Mouse (Mus musculus) liver, adult 2 months (tissue): Measurements from ENCODE around the gene Prkcz. TPM values are rescaled to one million over a fixed set of nuclear protein-coding genes. Genes with fewer than 3 reads are reported as not detected.

Experiments
- DNase-seq: peaks from one replicate; pipeline ENCODE4 v3.0.0-alpha.2; 2011; ENCODE audit warnings: low read depth, low spot score; ENCODE audit errors: extremely low read depth
- H3K27ac ChIP-seq: fragments of 200-500 bp; replicated peaks from 2 replicates; pipeline ENCODE4 v1.5.1; 2012; ENCODE audit warnings: low read depth, mild to moderate bottlenecking, control low read depth, inconsistent platforms, low read length; ENCODE audit not compliant: insufficient read depth
- H3K27me3 ChIP-seq: fragments of 200-500 bp; 2 replicates; pipeline ENCODE4 v1.6.1; 2012; ENCODE audit warnings: mild to moderate bottlenecking, moderate library complexity, low read length, inconsistent platforms; ENCODE audit not compliant: control insufficient read depth, insufficient read depth
- H3K36me3 ChIP-seq: fragments of 200-500 bp; 2 replicates; pipeline ENCODE4 v1.6.1; 2012; ENCODE audit warnings: low read length, inconsistent platforms; ENCODE audit not compliant: control insufficient read depth, insufficient read depth
- H3K4me1 ChIP-seq: fragments of 200-500 bp; 2 replicates; pipeline ENCODE4 v1.6.1; 2011; ENCODE audit warnings: low read length; ENCODE audit not compliant: control insufficient read depth, insufficient read depth
- H3K4me3 ChIP-seq: fragments of 200-500 bp; 2 replicates; pipeline ENCODE4 v1.5.1; 2011; ENCODE audit warnings: low read depth, mild to moderate bottlenecking, control low read depth, low read length, moderate library complexity; ENCODE audit not compliant: insufficient read depth
- H3K79me2 ChIP-seq: fragments of 200-500 bp; 2 replicates; pipeline ENCODE4 v1.6.1; 2012; ENCODE audit warnings: inconsistent platforms, mild to moderate bottlenecking, low read length, moderate library complexity; ENCODE audit not compliant: control insufficient read depth, insufficient read depth
- H3K9ac ChIP-seq: fragments of 200-500 bp; 2 replicates; pipeline ENCODE4 v1.6.1; 2012; ENCODE audit warnings: low read depth, mild to moderate bottlenecking, control low read depth, inconsistent platforms, low read length
- CTCF ChIP-seq: fragments of 200-500 bp; IDR thresholded peaks from 2 replicates; pipeline ENCODE4 v1.5.1; 2011; ENCODE audit warnings: low read depth, low read length, control low read depth
- POLR2A ChIP-seq: fragments of 200-500 bp; IDR thresholded peaks from 2 replicates; pipeline ENCODE4 v1.6.1; 2011; ENCODE audit warnings: low read length, control low read depth; ENCODE audit not compliant: insufficient read depth; ENCODE audit errors: extremely low read depth
- WGBS: fragments of 180-500 bp; shearing (Covaris S2); methylation state at CpG from one replicate; pipeline ENCODE4 v1.1.7; 2018; 5-methylcytosine and 5-hydroxymethylcytosine counted together
- polyA plus RNA-seq: library from polyadenylated mRNA; depleted of rRNA; stranded (reverse); fragments of >200 nt; gene quantifications from 2 replicates; pipeline ENCODE4 v1.2.3, GENCODE M21; 2012; rRNA removed
- total RNA-seq: library from RNA; depleted of rRNA; stranded (reverse); fragments of >200 nt; gene quantifications from 2 replicates; pipeline ENCODE4 v1.2.3, GENCODE M21; 2014; rRNA removed

Prkcz gene
- total RNA-seq (13.8 and 18.3 TPM in 2 replicates), polyA plus RNA-seq (11.4 and 11.6 TPM in 2 replicates)

DNA sequence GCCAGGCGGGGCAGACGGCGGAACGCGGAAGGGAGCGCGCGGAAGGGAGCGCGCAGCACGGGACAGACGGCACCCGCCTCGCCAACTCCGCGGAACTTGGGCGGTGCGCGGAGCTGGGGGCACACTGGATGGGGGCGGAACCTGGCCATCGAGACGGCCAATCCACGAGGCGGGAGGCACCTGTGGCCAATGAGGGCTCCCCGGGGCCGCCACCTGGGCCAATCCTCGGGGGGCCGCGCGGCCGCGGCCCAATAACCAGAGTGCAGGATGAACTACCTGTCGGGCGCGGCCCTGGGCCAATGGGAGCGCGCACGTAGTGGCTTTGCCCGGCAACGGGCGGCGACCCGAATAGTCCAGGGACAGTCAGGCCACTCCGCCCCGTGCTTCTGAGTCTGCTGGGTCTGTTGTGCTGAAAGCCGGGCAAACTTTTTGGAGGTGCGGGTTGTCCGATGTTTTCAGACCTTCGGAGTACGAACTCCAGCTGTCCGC lies at the start of gene Prkcz:
Prkcz (minus strand) TSS at position 59 of the 489 bp plus-strand sequence.
- peak within 1 kb of the TSS; percentile 89 for H3K4me3 ChIP-seq
- H3K9ac ChIP-seq: peak within 1 kb of the TSS; percentile 91
- DNase-seq: peak; percentile 85
- H3K27me3 ChIP-seq: no peaks in the 10 kb centered on the region
- no peaks in the 10 kb centered on the region for H3K36me3 ChIP-seq
- H3K4me1 ChIP-seq: peaks cover 16% of the 10 kb centered on the region; the same call in 1 of the 2 replicates
- peak within 1 kb of the TSS; percentile 96 for H3K27ac ChIP-seq
- 2% methylated on average over 51 of the region's 51 CpGs for WGBS
- TF ChIP-seq CTCF (no peak), POLR2A (peak; percentile 78)
- H3K79me2 ChIP-seq: peaks cover 3% of the 10 kb centered on the region; the same call in 1 of the 2 replicates

DNA sequence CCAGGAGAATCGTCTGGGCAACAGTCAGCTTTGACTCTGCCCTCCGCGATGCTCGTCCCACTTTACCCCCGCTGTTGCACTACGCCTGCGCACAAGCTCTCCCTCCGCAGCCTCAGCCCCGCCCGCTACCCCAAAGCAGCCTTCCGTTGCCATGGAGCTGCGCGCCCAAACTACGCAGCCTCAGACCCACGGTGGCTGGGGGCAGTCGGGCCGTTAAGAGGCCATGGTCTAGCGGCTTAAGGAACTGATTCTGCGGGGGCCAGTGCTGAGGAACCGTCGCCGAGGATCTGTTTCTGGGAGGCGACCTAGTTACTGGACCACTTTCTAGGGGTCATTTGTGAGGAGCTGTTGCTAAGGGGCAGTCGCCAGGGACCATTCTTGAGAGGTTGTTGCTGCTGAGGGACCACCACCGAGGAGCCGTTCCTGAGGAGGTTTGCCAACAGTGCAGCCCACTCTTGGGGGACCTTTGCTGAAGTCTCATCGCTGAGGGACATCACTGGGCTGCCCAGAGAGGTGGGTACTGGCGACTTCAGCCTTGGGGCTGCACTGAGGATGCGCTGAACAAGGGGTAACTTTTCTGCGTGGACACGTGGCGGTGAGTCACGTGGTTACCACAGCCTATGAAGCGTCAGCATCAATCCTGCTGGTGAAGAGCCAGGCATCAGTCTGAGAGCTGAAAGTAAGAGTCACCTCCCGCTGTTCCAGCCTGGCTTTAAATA lies 48.1 kb upstream of the Prkcz start, which contains the start of gene Cfap74:
Cfap74 (plus strand) TSS at position 133 of the 719 bp plus-strand sequence.
- peak within 1 kb of the TSS; percentile 22; the same call in 1 of the 2 replicates for H3K4me3 ChIP-seq
- no peak within 1 kb of the TSS for H3K9ac ChIP-seq
- 5% methylated on average over 35 of the region's 35 CpGs for WGBS
- peak; percentile 12 for DNase-seq
- H3K27me3 ChIP-seq: peaks cover 5% of the 10 kb centered on the region
- no peak for TF ChIP-seq CTCF
- no peak for TF ChIP-seq POLR2A
- H3K27ac ChIP-seq: no peak within 1 kb of the TSS
- no peaks in the 10 kb centered on the region for H3K4me1 ChIP-seq
- no peaks in the 10 kb centered on the region for H3K79me2 ChIP-seq
- H3K36me3 ChIP-seq: no peaks in the 10 kb centered on the region

DNA sequence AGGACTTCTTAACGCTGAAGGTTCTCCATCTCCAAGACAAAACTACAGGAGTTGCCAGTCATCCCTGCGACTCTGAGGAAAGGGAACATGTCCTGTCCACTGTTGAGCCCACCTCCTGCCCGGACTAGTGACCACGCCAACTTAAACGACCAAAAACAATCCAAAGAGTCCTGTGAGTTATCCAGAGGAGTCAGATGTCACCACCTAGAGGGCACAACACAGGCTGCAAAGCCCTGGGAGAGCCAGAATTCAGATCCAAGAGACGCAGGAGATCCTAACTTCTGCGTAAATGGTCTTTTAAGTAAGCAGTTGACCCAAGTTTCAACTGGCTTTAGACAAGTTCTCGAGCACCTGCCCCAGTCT lies 47.5 kb upstream of the Prkcz start:
- H3K79me2 ChIP-seq: no peaks in the 10 kb centered on the region
- H3K4me3 ChIP-seq: no peak overlapping the region
- no peak overlapping the region for H3K27ac ChIP-seq
- peak; percentile 6 for DNase-seq
- no peaks in the 10 kb centered on the region for H3K36me3 ChIP-seq
- H3K4me1 ChIP-seq: no peaks in the 10 kb centered on the region
- H3K9ac ChIP-seq: no peak overlapping the region
- 6% methylated on average over 8 of the region's 8 CpGs for WGBS
- no peak for TF ChIP-seq POLR2A
- no peak; the same call in 1 of the 2 replicates for TF ChIP-seq CTCF
- peaks cover 5% of the 10 kb centered on the region for H3K27me3 ChIP-seq

DNA sequence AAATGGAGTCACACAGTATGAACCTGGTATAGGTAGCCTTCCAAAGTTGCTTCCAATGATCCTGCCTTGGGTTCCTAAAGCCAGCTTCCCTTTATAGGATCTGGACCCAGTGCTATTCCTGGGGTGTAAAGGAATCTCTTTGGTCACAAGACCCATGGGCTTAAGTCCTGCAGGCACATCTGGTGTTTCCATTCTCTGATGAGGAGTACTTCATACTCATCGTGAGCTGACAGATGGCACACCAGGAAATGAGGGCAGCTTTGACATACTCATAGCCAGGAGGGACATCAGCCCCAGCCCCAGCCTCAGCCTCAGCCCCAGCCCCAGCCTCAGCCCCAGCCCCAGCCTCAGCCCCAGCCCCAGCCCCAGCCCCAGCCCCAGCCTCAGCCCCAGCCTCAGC lies 41.3 kb upstream of the Prkcz start:
- H3K27ac ChIP-seq: no peak overlapping the region
- H3K4me1 ChIP-seq: no peaks in the 10 kb centered on the region
- no peaks in the 10 kb centered on the region for H3K79me2 ChIP-seq
- TF ChIP-seq POLR2A (no peak), CTCF (no peak)
- H3K9ac ChIP-seq: no peak overlapping the region
- H3K4me3 ChIP-seq: no peak overlapping the region
- WGBS: 67% methylated on average over 1 of the region's 1 CpGs
- H3K27me3 ChIP-seq: no peaks in the 10 kb centered on the region
- H3K36me3 ChIP-seq: no peaks in the 10 kb centered on the region
- no peak for DNase-seq

DNA sequence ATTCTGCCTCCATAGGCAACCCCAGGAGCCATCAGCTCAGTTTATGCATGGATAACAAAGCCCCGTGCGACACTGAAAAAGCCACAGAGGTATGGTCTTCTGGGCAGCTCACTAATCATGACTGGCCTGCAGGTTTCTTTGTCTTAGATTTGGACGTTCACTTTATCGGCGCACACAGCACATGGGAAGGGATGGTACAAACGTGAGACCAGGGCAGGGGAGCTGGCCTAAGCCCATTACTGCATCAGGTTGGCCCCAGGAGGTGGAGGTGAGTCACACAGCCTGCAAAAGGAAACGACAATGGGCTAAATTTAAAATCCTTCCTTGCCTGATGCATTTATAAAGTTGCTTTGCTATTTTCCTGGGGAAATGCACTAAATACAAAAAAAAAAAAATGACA lies 40.0 kb upstream of the Prkcz start:
- Histone ChIP-seq H3K27me3 (no peaks in the 10 kb centered on the region), H3K4me3 (no peak overlapping the region), H3K27ac (no peak overlapping the region), H3K9ac (no peak overlapping the region), H3K36me3 (no peaks in the 10 kb centered on the region), H3K79me2 (no peaks in the 10 kb centered on the region), H3K4me1 (no peaks in the 10 kb centered on the region)
- TF ChIP-seq CTCF (no peak), POLR2A (no peak)
- 74% methylated on average over 7 of the region's 7 CpGs for WGBS
- DNase-seq: no peak

DNA sequence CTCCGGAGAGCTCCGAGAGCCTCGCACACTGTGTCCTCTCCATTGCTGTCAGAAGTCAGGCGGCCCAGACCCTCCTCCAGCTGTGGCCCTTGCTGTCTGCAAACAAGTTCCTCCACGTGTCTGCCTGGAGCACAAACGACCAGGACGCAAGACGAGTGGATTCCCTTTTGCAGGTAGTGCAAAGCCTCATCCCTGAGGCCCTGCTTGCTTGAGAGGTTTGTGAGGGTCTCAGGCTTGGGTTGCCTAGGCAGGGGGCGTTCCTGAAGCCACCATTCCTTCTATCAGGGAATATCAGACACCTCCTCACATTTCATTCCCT lies 37.0 kb upstream of the Prkcz start:
- Histone ChIP-seq H3K79me2 (no peaks in the 10 kb centered on the region), H3K4me3 (no peak overlapping the region), H3K9ac (no peak overlapping the region), H3K27ac (no peak overlapping the region), H3K36me3 (no peaks in the 10 kb centered on the region), H3K4me1 (no peaks in the 10 kb centered on the region), H3K27me3 (no peaks in the 10 kb centered on the region)
- DNase-seq: no peak
- TF ChIP-seq CTCF (no peak), POLR2A (no peak)
- 8% methylated on average over 9 of the region's 9 CpGs for WGBS
